Mouse (Mus musculus): ENCODE data around the gene Uimc1. TPM values are rescaled to one million over a fixed set of nuclear protein-coding genes. Genes with fewer than 3 reads are reported as not detected.

Uimc1 gene
- total and polyA plus RNA-seq, 3 experiments, result 32.5 to 143 TPM; not detected in 1

GRCm38 (mm10) chr13:55000433-55000832 lies 99.7 kb downstream of the Uimc1 start:
- no peak overlapping the region for H3K4me3 ChIP-seq (ENCODE audit: control insufficient read depth in 1 of 2, insufficient read depth in 1 of 2, low read depth in 2 of 2, low read length in 2 of 2)
- H3K4me1 ChIP-seq (ENCODE audit: control insufficient read depth in 1 of 2, insufficient read depth in 2 of 2, low read length in 2 of 2), result no peaks in the 10 kb centered on the region
- H3K79me2 ChIP-seq (ENCODE audit: control insufficient read depth, insufficient read depth, low read length, poor library complexity), result no peaks in the 10 kb centered on the region
- no peak for DNase-seq (ENCODE audit: low read depth, low spot score)
- no peaks in the 10 kb centered on the region for H3K27me3 ChIP-seq (ENCODE audit: control insufficient read depth in 1 of 2, insufficient read depth in 2 of 2, low read length in 2 of 2)
- no peaks in the 10 kb centered on the region for H3K9me3 ChIP-seq (replicated peaks; ENCODE audit: insufficient read depth, low read length)
- TF ChIP-seq POLR2AphosphoS2 (IDR thresholded peaks at IDR 0.05; ENCODE audit: low read length) (no peak), TBP (IDR thresholded peaks at IDR 0.05; ENCODE audit: low read depth, low read length) (no peak), POLR2A (IDR thresholded peaks at IDR 0.05; ENCODE audit: control insufficient read depth in 1 of 2, insufficient read depth in 1 of 2, low read depth in 1 of 2, low read length in 2 of 2, poor library complexity in 1 of 2) (no peak)
- H3K36me3 ChIP-seq (ENCODE audit: control insufficient read depth in 1 of 2, insufficient read depth in 2 of 2, low read length in 2 of 2), result no peaks in the 10 kb centered on the region
- no peak overlapping the region for H3K27ac ChIP-seq (ENCODE audit: control insufficient read depth, low read depth, low read length)
- H3K9ac ChIP-seq (ENCODE audit: control insufficient read depth, low read depth, low read length, poor library complexity, severe bottlenecking), result no peak overlapping the region

DNA sequence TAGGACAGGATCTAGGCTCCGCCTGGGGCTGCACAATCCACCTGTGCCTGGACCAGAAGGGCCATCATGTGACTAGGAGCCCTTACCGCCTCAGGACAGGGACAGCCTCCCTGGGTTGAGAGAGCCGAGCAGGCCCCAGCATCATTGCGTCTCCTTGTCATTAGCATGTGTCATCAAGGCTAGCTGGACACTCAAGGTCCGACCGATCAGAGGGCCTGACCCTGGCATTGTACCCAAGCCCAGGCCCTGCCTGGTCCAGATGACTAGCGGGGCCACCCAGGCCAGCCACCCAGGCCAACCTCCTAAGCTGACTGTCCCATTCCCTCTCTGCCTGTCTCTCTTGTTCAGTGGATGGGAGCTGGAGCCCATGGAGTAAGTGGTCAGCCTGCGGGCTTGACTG lies 102.5 kb downstream of the Uimc1 start:
- no peak for TF ChIP-seq MYB (IDR thresholded peaks at IDR 0.05; ENCODE audit: low read depth, low read length)
- no peak for TF ChIP-seq KAT2A (conservative IDR thresholded peaks at IDR 0.05; ENCODE audit: low read depth, low read length)
- TF ChIP-seq CHD1 (IDR thresholded peaks at IDR 0.05; ENCODE audit: low read depth, low read length), result no peak
- TF ChIP-seq MEF2A (IDR thresholded peaks at IDR 0.05; ENCODE audit: extremely low read depth, insufficient replicate concordance, low read depth, low read length, poor library complexity, severe bottlenecking), result no peak
- no peak for TF ChIP-seq MAX (IDR thresholded peaks at IDR 0.05; ENCODE audit: low read length)
- TF ChIP-seq RCOR1 (IDR thresholded peaks at IDR 0.05; ENCODE audit: low read depth, low read length), result no peak
- TF ChIP-seq ZKSCAN1 (IDR thresholded peaks at IDR 0.05; ENCODE audit: low read depth, low read length), result no peak
- no peak for TF ChIP-seq HCFC1 (IDR thresholded peaks at IDR 0.05; ENCODE audit: low read depth, low read length)
- no peak for TF ChIP-seq POLR2AphosphoS5 (IDR thresholded peaks at IDR 0.05; ENCODE audit: borderline replicate concordance, low read depth, low read length)
- TF ChIP-seq MAZ (IDR thresholded peaks at IDR 0.05; ENCODE audit: low read depth, low read length), result no peak
- no peak for TF ChIP-seq RAD21 (IDR thresholded peaks at IDR 0.05; ENCODE audit: low read depth, low read length)
- no peak for TF ChIP-seq TBP (IDR thresholded peaks at IDR 0.05; ENCODE audit: low read depth, low read length)
- no peak for TF ChIP-seq ZNF384 (IDR thresholded peaks at IDR 0.05; ENCODE audit: low read depth, low read length)
- no peak for TF ChIP-seq UBTF (IDR thresholded peaks at IDR 0.05; ENCODE audit: borderline replicate concordance, insufficient read depth, low read depth, low read length)
- no peak for TF ChIP-seq POLR2AphosphoS2 (IDR thresholded peaks at IDR 0.05; ENCODE audit: low read length)
- no peak for TF ChIP-seq GATA1 (IDR thresholded peaks at IDR 0.05; ENCODE audit: low read depth, low read length)
- Histone ChIP-seq H3K4me1 (ENCODE audit: control insufficient read depth in 1 of 2, insufficient read depth in 2 of 2, low read length in 2 of 2) (no peaks in the 10 kb centered on the region), H3K79me2 (ENCODE audit: control insufficient read depth, insufficient read depth, low read length, poor library complexity) (no peaks in the 10 kb centered on the region), H3K9me3 (replicated peaks; ENCODE audit: insufficient read depth, low read length) (no peaks in the 10 kb centered on the region), H3K36me3 (ENCODE audit: control insufficient read depth in 1 of 2, insufficient read depth in 2 of 2, low read length in 2 of 2) (no peaks in the 10 kb centered on the region), H3K4me3 (ENCODE audit: control insufficient read depth in 1 of 2, insufficient read depth in 1 of 2, low read depth in 2 of 2, low read length in 2 of 2) (no peak overlapping the region), H3K9ac (ENCODE audit: control insufficient read depth, low read depth, low read length, poor library complexity, severe bottlenecking) (no peak overlapping the region), H3K27me3 (ENCODE audit: control insufficient read depth in 1 of 2, insufficient read depth in 2 of 2, low read length in 2 of 2) (no peaks in the 10 kb centered on the region), H3K27ac (ENCODE audit: control insufficient read depth, low read depth, low read length) (no peak overlapping the region)
- DNase-seq (ENCODE audit: low read depth, low spot score), result no peak
